ENCODE assay signal across 26 mouse cellular contexts in the genomic region with DNA sequence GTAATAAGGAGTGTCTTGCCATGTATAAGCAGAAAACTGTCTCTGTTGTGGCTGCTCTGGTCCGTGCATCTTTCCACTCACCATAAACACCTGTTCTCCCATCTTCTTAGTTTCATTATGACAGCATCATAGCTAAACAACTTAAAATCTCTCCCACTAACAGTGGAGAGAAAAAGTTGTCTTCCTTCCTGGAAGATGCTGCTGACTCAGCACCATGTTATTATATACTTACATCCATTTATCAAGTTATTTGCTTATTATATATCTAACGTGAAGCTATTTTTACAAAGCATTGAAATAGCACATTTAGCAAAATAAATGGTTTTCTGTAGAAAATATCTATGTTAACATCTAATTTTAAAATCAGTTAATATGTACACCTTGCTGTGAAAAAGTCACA.
"Had no signal": no experiment of that assay in that cellular context is flagged by ENCODE, and none has a peak within 500 bp of the region (broad histone marks: within the 10 kb centered on the region; RNA-seq: fewer than 3 reads in every experiment).

No protein-coding gene starts in this region.

- H3K36me3 ChIP-seq: embryonic facial prominence, embryonic 10.5 days; embryonic facial prominence, embryonic 12.5 days; embryonic facial prominence, embryonic 13.5 days; embryonic facial prominence, embryonic 15.5 days; forebrain, embryonic 10.5 days; forebrain, embryonic 12.5 days; forebrain, embryonic 15.5 days; heart, embryonic 10.5 days had no signal

- H3K4me2 ChIP-seq: embryonic facial prominence, embryonic 12.5 days; embryonic facial prominence, embryonic 13.5 days; embryonic facial prominence, embryonic 15.5 days; forebrain, embryonic 12.5 days; forebrain, embryonic 13.5 days; forebrain, embryonic 15.5 days had no signal

- H3K9ac ChIP-seq: embryonic facial prominence, embryonic 12.5 days; embryonic facial prominence, embryonic 13.5 days; embryonic facial prominence, embryonic 15.5 days; forebrain, embryonic 12.5 days; forebrain, embryonic 13.5 days; forebrain, embryonic 15.5 days; forebrain, postnatal 0 days had no signal

- ATAC-seq: forebrain, embryonic 13.5 days; forebrain, embryonic 14.5 days; forebrain, embryonic 15.5 days; forebrain, embryonic 16.5 days; forebrain, postnatal 0 days had no signal

- DNase-seq: cerebellum, postnatal 10 days; cerebellum, postnatal 14 days; cerebellum, postnatal 25 days; cerebellum, postnatal 36 days; embryo, embryonic 11 days; forebrain, postnatal 0 days; gastrocnemius, adult 2 months; gastrocnemius, postnatal 10 days; gastrocnemius, postnatal 14 days; gastrocnemius, postnatal 25 days; gastrocnemius, postnatal 36 days; heart, adult 11 months; heart, adult 18-20 months; heart, adult 2 months had no signal

- H3K27me3 ChIP-seq: embryonic facial prominence, embryonic 12.5 days; embryonic facial prominence, embryonic 13.5 days; embryonic facial prominence, embryonic 15.5 days; forebrain, embryonic 12.5 days; forebrain, embryonic 13.5 days; forebrain, embryonic 15.5 days had no signal

- H3K9me3 ChIP-seq: embryonic facial prominence, embryonic 10.5 days; embryonic facial prominence, embryonic 12.5 days; embryonic facial prominence, embryonic 13.5 days; embryonic facial prominence, embryonic 15.5 days; forebrain, embryonic 10.5 days; forebrain, embryonic 12.5 days; forebrain, embryonic 13.5 days; forebrain, embryonic 15.5 days; heart, embryonic 10.5 days had no signal

- H3K27ac ChIP-seq: embryonic facial prominence, embryonic 10.5 days; embryonic facial prominence, embryonic 12.5 days; embryonic facial prominence, embryonic 13.5 days; embryonic facial prominence, embryonic 15.5 days; forebrain, embryonic 10.5 days; forebrain, embryonic 12.5 days; forebrain, embryonic 13.5 days; forebrain, embryonic 15.5 days; gastrocnemius, adult 2 months; heart, adult 2 months; heart, embryonic 10.5 days had no signal

- H3K4me1 ChIP-seq: embryonic facial prominence, embryonic 10.5 days; embryonic facial prominence, embryonic 12.5 days; embryonic facial prominence, embryonic 13.5 days; embryonic facial prominence, embryonic 15.5 days; forebrain, embryonic 10.5 days; forebrain, embryonic 12.5 days; forebrain, embryonic 13.5 days; forebrain, embryonic 15.5 days; heart, embryonic 10.5 days had no signal

- H3K4me3 ChIP-seq: embryonic facial prominence, embryonic 10.5 days; embryonic facial prominence, embryonic 12.5 days; embryonic facial prominence, embryonic 13.5 days; embryonic facial prominence, embryonic 15.5 days; erythroblast, embryonic 14.5 days; forebrain, embryonic 10.5 days; forebrain, embryonic 12.5 days; forebrain, embryonic 13.5 days; forebrain, embryonic 15.5 days; gastrocnemius, adult 2 months; heart, adult 2 months; heart, embryonic 10.5 days had no signal
